Mouse (Mus musculus): ENCODE measurements around the gene 2310007B03Rik.

GRCm38 (mm10) chr1:93138534-93138933, 22.2 kb downstream of the 2310007B03Rik start:
- TF ChIP-seq POLR2A (IDR thresholded peaks at IDR 0.05; ENCODE audit: control insufficient read depth, low read depth, low read length) (no peak), CTCF (IDR thresholded peaks at IDR 0.05; ENCODE audit: control insufficient read depth, insufficient read depth, insufficient replicate concordance, low read depth, low read length) (no peak)

All from testis, adult 2 months (tissue).